Mouse (Mus musculus): ENCODE results near the gene 1700001O22Rik. TPM values are rescaled to one million over a fixed set of nuclear protein-coding genes. Genes with fewer than 3 reads are reported as not detected.
A peak's percentile ranks its signal among the peaks of the same experiment; 100 is the strongest.

The 1700001O22Rik gene
- polyA plus RNA-seq, 1 experiment from 2014 or later: not detected

GRCm38 (mm10) chr2:30822460-30822859, 19.0 kb upstream of the 1700001O22Rik start:
- Histone ChIP-seq H3K27ac (ENCODE audit: low read depth) (no peak overlapping the region), H3K36me3 (replicated peaks; ENCODE audit: insufficient read depth, low read length) (peaks cover 68% of the 10 kb centered on the region), H3K4me1 (ENCODE audit: insufficient read depth) (peaks cover 13% of the 10 kb centered on the region), H3K27me3 (ENCODE audit: insufficient read depth, low read length) (no peaks in the 10 kb centered on the region), H3K4me2 (ENCODE audit: low read depth, low read length) (no peak overlapping the region), H3K9ac (replicated peaks) (no peak overlapping the region), H3K4me3 (ENCODE audit: low read depth, low read length) (no peak overlapping the region), H3K9me3 (ENCODE audit: low read length) (no peaks in the 10 kb centered on the region)
- ATAC-seq (no peak), DNase-seq (no peak)
- TF ChIP-seq EP300 (IDR thresholded peaks at IDR 0.05; ENCODE audit: low read depth) (no peak), CTCF (IDR thresholded peaks at IDR 0.05; ENCODE audit: low read depth) (no peak)
- WGBS (ENCODE audit: insufficient replicate concordance): 95% methylated on average over 8 of the region's 8 CpGs

GRCm38 (mm10) chr2:30821073-30821472, 17.6 kb upstream of the 1700001O22Rik start:
- H3K36me3 ChIP-seq (replicated peaks; ENCODE audit: insufficient read depth, low read length): peaks cover 69% of the 10 kb centered on the region
- no peaks in the 10 kb centered on the region for H3K27me3 ChIP-seq (ENCODE audit: insufficient read depth, low read length)
- no peak overlapping the region for H3K4me2 ChIP-seq (ENCODE audit: low read depth, low read length)
- H3K4me1 ChIP-seq (ENCODE audit: insufficient read depth): peaks cover under 1% of the 10 kb centered on the region; the same call in 1 of the 2 replicates
- no peak overlapping the region for H3K27ac ChIP-seq (ENCODE audit: low read depth)
- DNase-seq (no peak), ATAC-seq (no peak)
- H3K9ac ChIP-seq (replicated peaks): no peak overlapping the region
- H3K9me3 ChIP-seq (ENCODE audit: low read length): no peaks in the 10 kb centered on the region
- TF ChIP-seq CTCF (IDR thresholded peaks at IDR 0.05; ENCODE audit: low read depth): peak; percentile 61
- no peak for TF ChIP-seq EP300 (IDR thresholded peaks at IDR 0.05; ENCODE audit: low read depth)
- no peak overlapping the region for H3K4me3 ChIP-seq (ENCODE audit: low read depth, low read length)
- 98% methylated on average over 3 of the region's 3 CpGs for WGBS (ENCODE audit: insufficient replicate concordance)

- no peaks in the 10 kb centered on the region for H3K4me1 ChIP-seq (ENCODE audit: insufficient read depth)
- H3K27me3 ChIP-seq (ENCODE audit: insufficient read depth, low read length): no peaks in the 10 kb centered on the region
- peaks cover 64% of the 10 kb centered on the region for H3K36me3 ChIP-seq (replicated peaks; ENCODE audit: insufficient read depth, low read length)
- ATAC-seq (no peak), DNase-seq (no peak)
- TF ChIP-seq EP300 (IDR thresholded peaks at IDR 0.05; ENCODE audit: low read depth): no peak
- no peak for TF ChIP-seq CTCF (IDR thresholded peaks at IDR 0.05; ENCODE audit: low read depth)
- H3K9ac ChIP-seq (replicated peaks): no peak overlapping the region
- no peak overlapping the region for H3K27ac ChIP-seq (ENCODE audit: low read depth)
- no peaks in the 10 kb centered on the region for H3K9me3 ChIP-seq (ENCODE audit: low read length)
- H3K4me2 ChIP-seq (ENCODE audit: low read depth, low read length): no peak overlapping the region
- no peak overlapping the region for H3K4me3 ChIP-seq (ENCODE audit: low read depth, low read length)
- WGBS (ENCODE audit: insufficient replicate concordance): 89% methylated on average over 5 of the region's 5 CpGs
These were observed 16.4 kb upstream of the 1700001O22Rik start for GRCm38 (mm10) chr2:30819873-30820272.

- DNase-seq (no peak), ATAC-seq (no peak)
- Histone ChIP-seq H3K27ac (ENCODE audit: low read depth) (no peak overlapping the region), H3K27me3 (ENCODE audit: insufficient read depth, low read length) (no peaks in the 10 kb centered on the region), H3K4me2 (ENCODE audit: low read depth, low read length) (no peak overlapping the region), H3K9ac (replicated peaks) (no peak overlapping the region), H3K4me3 (ENCODE audit: low read depth, low read length) (no peak overlapping the region), H3K36me3 (replicated peaks; ENCODE audit: insufficient read depth, low read length) (peaks cover 39% of the 10 kb centered on the region), H3K9me3 (ENCODE audit: low read length) (no peaks in the 10 kb centered on the region), H3K4me1 (ENCODE audit: insufficient read depth) (0 out of 2 replicates have a peak, but pooled peaks cover under 1% of the 10 kb centered on the region)
- TF ChIP-seq CTCF (IDR thresholded peaks at IDR 0.05; ENCODE audit: low read depth): no peak
- 86% methylated on average over 1 of the region's 1 CpGs for WGBS (ENCODE audit: insufficient replicate concordance)
These were observed 12.9 kb upstream of the 1700001O22Rik start for GRCm38 (mm10) chr2:30816383-30816782.

- WGBS (ENCODE audit: insufficient replicate concordance): 80% methylated on average over 7 of the region's 7 CpGs
These were observed 7.1 kb upstream of the 1700001O22Rik start for GRCm38 (mm10) chr2:30810573-30810972.

GRCm38 (mm10) chr2:30809503-30809902, 6.0 kb upstream of the 1700001O22Rik start:
- H3K27ac ChIP-seq (ENCODE audit: low read depth): no peak overlapping the region
- H3K9me3 ChIP-seq (ENCODE audit: low read length): no peaks in the 10 kb centered on the region
- peaks cover 25% of the 10 kb centered on the region for H3K4me1 ChIP-seq (ENCODE audit: insufficient read depth)
- 79% methylated on average over 5 of the region's 5 CpGs for WGBS (ENCODE audit: insufficient replicate concordance)
- DNase-seq (no peak), ATAC-seq (no peak)
- no peak overlapping the region for H3K4me3 ChIP-seq (ENCODE audit: low read depth, low read length)
- H3K36me3 ChIP-seq (replicated peaks; ENCODE audit: insufficient read depth, low read length): peaks cover 2% of the 10 kb centered on the region
- no peak overlapping the region for H3K9ac ChIP-seq (replicated peaks)
- no peaks in the 10 kb centered on the region for H3K27me3 ChIP-seq (ENCODE audit: insufficient read depth, low read length)
- TF ChIP-seq EP300 (IDR thresholded peaks at IDR 0.05; ENCODE audit: low read depth): no peak
- no peak for TF ChIP-seq CTCF (IDR thresholded peaks at IDR 0.05; ENCODE audit: low read depth)
- peak overlapping the region; percentile 31 for H3K4me2 ChIP-seq (ENCODE audit: low read depth, low read length)

More at GRCm38 (mm10) chr2:30810573-30810972, 7.1 kb upstream of the 1700001O22Rik start:
- H3K36me3 ChIP-seq (replicated peaks; ENCODE audit: insufficient read depth, low read length): peaks cover 8% of the 10 kb centered on the region
- peak overlapping the region; percentile 46; the same call in 1 of the 2 replicates for H3K27ac ChIP-seq (ENCODE audit: low read depth)
- H3K4me3 ChIP-seq (ENCODE audit: low read depth, low read length): no peak overlapping the region
- H3K4me1 ChIP-seq (ENCODE audit: insufficient read depth): peaks cover 25% of the 10 kb centered on the region
- no peaks in the 10 kb centered on the region for H3K9me3 ChIP-seq (ENCODE audit: low read length)
- no peak overlapping the region for H3K4me2 ChIP-seq (ENCODE audit: low read depth, low read length)
- TF ChIP-seq CTCF (IDR thresholded peaks at IDR 0.05; ENCODE audit: low read depth) (no peak), EP300 (IDR thresholded peaks at IDR 0.05; ENCODE audit: low read depth) (peak; percentile 94)
- H3K9ac ChIP-seq (replicated peaks): no peak overlapping the region
- no peaks in the 10 kb centered on the region for H3K27me3 ChIP-seq (ENCODE audit: insufficient read depth, low read length)
- DNase-seq (no peak), ATAC-seq (no peak)

- no peak for TF ChIP-seq CTCF (IDR thresholded peaks at IDR 0.05; ENCODE audit: low read depth)
- no peaks in the 10 kb centered on the region for H3K9me3 ChIP-seq (ENCODE audit: low read length)
- WGBS (ENCODE audit: insufficient replicate concordance): 3% methylated on average over 10 of the region's 10 CpGs
- peaks cover 25% of the 10 kb centered on the region for H3K4me1 ChIP-seq (ENCODE audit: insufficient read depth)
- DNase-seq: no peak
- H3K27me3 ChIP-seq (ENCODE audit: insufficient read depth, low read length): peaks cover 3% of the 10 kb centered on the region; the same call in 1 of the 2 replicates
- peak overlapping the region; percentile 75 for H3K9ac ChIP-seq (replicated peaks)
- H3K4me3 ChIP-seq (ENCODE audit: low read depth, low read length): peak overlapping the region; percentile 63
- peak overlapping the region; percentile 87 for H3K27ac ChIP-seq (ENCODE audit: low read depth)
- H3K4me2 ChIP-seq (ENCODE audit: low read depth, low read length): peak overlapping the region; percentile 82
- no peak for ATAC-seq
- no peaks in the 10 kb centered on the region; the same call in 1 of the 2 replicates for H3K36me3 ChIP-seq (replicated peaks; ENCODE audit: insufficient read depth, low read length)
These were observed 4.8 kb upstream of the 1700001O22Rik start for GRCm38 (mm10) chr2:30808296-30808655.

Data from liver, postnatal 0 days (tissue).